Mouse (Mus musculus) MEL (cell line): ENCODE data around the gene Stt3b. TPM values are rescaled to one million over a fixed set of nuclear protein-coding genes. Genes with fewer than 3 reads are reported as not detected.

Experiments
- DNase-seq: peaks from one replicate; pipeline ENCODE4 v3.0.0; 2011; ENCODE audit warnings: low read depth, low spot score
- H3K27ac ChIP-seq: 2 replicates; pipeline ENCODE4 v1.5.1; 2012; ENCODE audit warnings: low read depth, mild to moderate bottlenecking, control low read depth, low read length, moderate library complexity; ENCODE audit not compliant: control insufficient read depth
- H3K27me3 ChIP-seq, 2 experiments: fragments of 150-350 bp in 1 of 2; sonication (generic) in 1 of 2; 2 replicates each; pipeline ENCODE4 v1.6.1; 2012; ENCODE audit warnings: low read length in 2 of 2, mild to moderate bottlenecking in 2 of 2, improper control_type of control experiment in 1 of 2, moderate library complexity in 1 of 2; ENCODE audit not compliant: insufficient read depth in 2 of 2, control insufficient read depth in 1 of 2
- H3K36me3 ChIP-seq, 2 experiments: 2 replicates each; pipeline ENCODE4 v1.6.1; 2012 to 2014; ENCODE audit warnings: low read length in 2 of 2, improper control_type of control experiment in 1 of 2, inconsistent platforms in 1 of 2, mild to moderate bottlenecking in 1 of 2; ENCODE audit not compliant: insufficient read depth in 2 of 2, control insufficient read depth in 1 of 2
- H3K4me1 ChIP-seq, 2 experiments: fragments of 150-350 bp in 1 of 2; sonication (generic) in 1 of 2; 2 replicates each; pipeline ENCODE4 v1.6.1; 2012; ENCODE audit warnings: low read length in 2 of 2, improper control_type of control experiment in 1 of 2, mild to moderate bottlenecking in 1 of 2; ENCODE audit not compliant: insufficient read depth in 2 of 2, control insufficient read depth in 1 of 2
- H3K4me3 ChIP-seq, 2 experiments: fragments of 150-350 bp in 1 of 2; sonication (generic) in 1 of 2; 2 replicates each; pipeline ENCODE4 v1.5.1; 2012; ENCODE audit warnings: low read depth in 2 of 2, low read length in 2 of 2, mild to moderate bottlenecking in 2 of 2, moderate library complexity in 2 of 2, control low read depth in 1 of 2, improper control_type of control experiment in 1 of 2; ENCODE audit not compliant: control insufficient read depth in 1 of 2, insufficient read depth in 1 of 2
- H3K79me2 ChIP-seq: 2 replicates; pipeline ENCODE4 v1.6.1; 2012; ENCODE audit warnings: mild to moderate bottlenecking, low read length, moderate library complexity; ENCODE audit not compliant: control insufficient read depth, poor library complexity, insufficient read depth
- H3K9ac ChIP-seq: 2 replicates; pipeline ENCODE4 v1.6.1; 2012; ENCODE audit warnings: low read depth, mild to moderate bottlenecking, control low read depth, low read length, moderate library complexity; ENCODE audit not compliant: control insufficient read depth, poor library complexity, severe bottlenecking
- H3K9me3 ChIP-seq: fragments of 150-350 bp; sonication (generic); replicated peaks from 2 replicates; pipeline ENCODE4 v1.6.1; 2012; ENCODE audit warnings: mild to moderate bottlenecking, low read length, improper control_type of control experiment, moderate library complexity; ENCODE audit not compliant: insufficient read depth
- BHLHE40 ChIP-seq: IDR thresholded peaks from 2 replicates; pipeline ENCODE4 v1.6.1; 2012; ENCODE audit warnings: low read depth, mild to moderate bottlenecking, inconsistent platforms, low read length, improper control_type of control experiment, borderline replicate concordance
- CHD1 ChIP-seq: IDR thresholded peaks from 2 replicates; pipeline ENCODE4 v1.6.1; 2012; ENCODE audit warnings: low read depth, mild to moderate bottlenecking, inconsistent platforms, low read length, improper control_type of control experiment
- ELF1 ChIP-seq: IDR thresholded peaks from 2 replicates; pipeline ENCODE4 v1.6.1; 2014; ENCODE audit warnings: low read depth, mild to moderate bottlenecking, inconsistent platforms, low read length, improper control_type of control experiment, moderate library complexity
- EP300 ChIP-seq, 2 experiments: IDR thresholded peaks; 2 replicates each; pipeline ENCODE4 v1.6.1; 2011; ENCODE audit warnings: improper control_type of control experiment in 2 of 2, low read length in 2 of 2, low read depth in 1 of 2, mild to moderate bottlenecking in 1 of 2
- ETS1 ChIP-seq: IDR thresholded peaks from 2 replicates; pipeline ENCODE4 v1.6.1; 2012; ENCODE audit warnings: low read depth, mild to moderate bottlenecking, inconsistent platforms, low read length, improper control_type of control experiment, moderate library complexity
- GABPA ChIP-seq: IDR thresholded peaks from 2 replicates; pipeline ENCODE4 v1.6.1; 2012; ENCODE audit warnings: low read depth, mild to moderate bottlenecking, inconsistent platforms, low read length, improper control_type of control experiment, moderate library complexity
- HCFC1 ChIP-seq: IDR thresholded peaks from 2 replicates; pipeline ENCODE4 v1.6.1; 2012; ENCODE audit warnings: low read depth, mild to moderate bottlenecking, inconsistent platforms, low read length, improper control_type of control experiment, moderate library complexity
- JUND ChIP-seq: IDR thresholded peaks from 2 replicates; pipeline ENCODE4 v1.6.1; 2011; ENCODE audit warnings: low read depth, mild to moderate bottlenecking, improper control_type of control experiment, low read length
- KAT2A ChIP-seq: conservative IDR thresholded peaks from 2 replicates; pipeline ENCODE4 v1.6.1; 2012; ENCODE audit warnings: low read depth, low read length, improper control_type of control experiment, inconsistent platforms
- MAX ChIP-seq: IDR thresholded peaks from 2 replicates; pipeline ENCODE4 v1.6.1; 2011; ENCODE audit warnings: low read length, improper control_type of control experiment
- MAZ ChIP-seq: IDR thresholded peaks from 2 replicates; pipeline ENCODE4 v1.6.1; 2012; ENCODE audit warnings: low read depth, mild to moderate bottlenecking, inconsistent platforms, low read length, improper control_type of control experiment
- MEF2A ChIP-seq: IDR thresholded peaks from 2 replicates; pipeline ENCODE4 v1.6.1; 2014; ENCODE audit warnings: low read depth, mild to moderate bottlenecking, inconsistent platforms, low read length, improper control_type of control experiment; ENCODE audit not compliant: poor library complexity, insufficient replicate concordance, severe bottlenecking; ENCODE audit errors: extremely low read depth
- MXI1 ChIP-seq: IDR thresholded peaks from 2 replicates; pipeline ENCODE4 v1.6.1; 2011; ENCODE audit warnings: mild to moderate bottlenecking, low read depth, low read length, improper control_type of control experiment
- MYB ChIP-seq: IDR thresholded peaks from 2 replicates; pipeline ENCODE4 v1.6.1; 2011; ENCODE audit warnings: mild to moderate bottlenecking, low read depth, low read length, improper control_type of control experiment
- MYC ChIP-seq: IDR thresholded peaks from 2 replicates; pipeline ENCODE4 v1.6.1; 2011; ENCODE audit warnings: low read depth, mild to moderate bottlenecking, low read length, improper control_type of control experiment, moderate library complexity
- NELFE ChIP-seq: IDR thresholded peaks from 2 replicates; pipeline ENCODE4 v1.6.1; 2011; ENCODE audit warnings: low read depth, low read length, improper control_type of control experiment
- NRF1 ChIP-seq: IDR thresholded peaks from 2 replicates; pipeline ENCODE4 v1.6.1; 2014; ENCODE audit warnings: low read depth, mild to moderate bottlenecking, inconsistent platforms, low read length, improper control_type of control experiment, moderate library complexity; ENCODE audit not compliant: poor library complexity, insufficient read depth, severe bottlenecking
- POLR2A ChIP-seq, 2 experiments: IDR thresholded peaks; 2 replicates each; pipeline ENCODE4 v1.6.1; 2011 to 2012; ENCODE audit warnings: low read length in 2 of 2, mild to moderate bottlenecking in 2 of 2, control low read depth in 1 of 2, improper control_type of control experiment in 1 of 2, low read depth in 1 of 2, moderate library complexity in 1 of 2; ENCODE audit not compliant: control insufficient read depth in 1 of 2, insufficient read depth in 1 of 2, poor library complexity in 1 of 2
- POLR2AphosphoS5 ChIP-seq: IDR thresholded peaks from 2 replicates; pipeline ENCODE4 v1.6.1; 2012; ENCODE audit warnings: low read depth, borderline replicate concordance, mild to moderate bottlenecking, inconsistent platforms, low read length, moderate library complexity, mixed read lengths
- RAD21 ChIP-seq: IDR thresholded peaks from 2 replicates; pipeline ENCODE4 v1.6.1; 2011; ENCODE audit warnings: mild to moderate bottlenecking, low read depth, low read length, improper control_type of control experiment
- RCOR1 ChIP-seq: IDR thresholded peaks from 2 replicates; pipeline ENCODE4 v1.6.1; 2012; ENCODE audit warnings: low read depth, mild to moderate bottlenecking, inconsistent platforms, low read length, improper control_type of control experiment
- TAL1 ChIP-seq: IDR thresholded peaks from 2 replicates; pipeline ENCODE4 v1.6.1; 2012; ENCODE audit warnings: mild to moderate bottlenecking, inconsistent platforms, low read length, moderate library complexity, mixed read lengths
- TCF12 ChIP-seq: IDR thresholded peaks from 2 replicates; pipeline ENCODE4 v1.6.1; 2014; ENCODE audit warnings: low read depth, mild to moderate bottlenecking, inconsistent platforms, low read length, improper control_type of control experiment, moderate library complexity
- UBTF ChIP-seq: IDR thresholded peaks from 2 replicates; pipeline ENCODE4 v1.6.1; 2012; ENCODE audit warnings: low read depth, mild to moderate bottlenecking, inconsistent platforms, low read length, improper control_type of control experiment, moderate library complexity, borderline replicate concordance; ENCODE audit not compliant: insufficient read depth
- USF1 ChIP-seq: IDR thresholded peaks from 2 replicates; pipeline ENCODE4 v1.6.1; 2014; ENCODE audit warnings: low read depth, mild to moderate bottlenecking, inconsistent platforms, low read length, improper control_type of control experiment, moderate library complexity
- ZC3H11A ChIP-seq: IDR thresholded peaks from 2 replicates; pipeline ENCODE4 v1.6.1; 2012; ENCODE audit warnings: low read depth, mild to moderate bottlenecking, inconsistent platforms, low read length, improper control_type of control experiment
- ZKSCAN1 ChIP-seq: IDR thresholded peaks from 2 replicates; pipeline ENCODE4 v1.6.1; 2012; ENCODE audit warnings: low read depth, mild to moderate bottlenecking, inconsistent platforms, low read length, improper control_type of control experiment, moderate library complexity
- polyA plus RNA-seq, 2 experiments: library from polyadenylated mRNA; stranded (reverse) in 1 of 2; unstranded in 1 of 2; fragments of >175 nt in 1 of 2; fragments of >200 nt in 1 of 2; gene quantifications; 2 replicates each; pipeline versions ENCODE4 v1.2.1 to v1.2.4; 2012; ENCODE audit warnings: low replicate concordance in 2 of 2, low read depth in 1 of 2; ENCODE audit not compliant: insufficient read length in 2 of 2, insufficient read depth in 1 of 2, missing spikeins in 1 of 2
- total RNA-seq: library from RNA; depleted of rRNA; stranded (reverse); fragments of 300-350 nt; gene quantifications from 2 replicates; pipeline ENCODE4 v1.2.3, GENCODE M21; 2012

Stt3b gene
- total and polyA plus RNA-seq, 3 experiments = 81.9 to 263 (median 97.6) TPM

GRCm38 (mm10) chr9:115356731-115357458, 46.7 kb upstream of the Stt3b start:
- H3K79me2 ChIP-seq = no peaks in the 10 kb centered on the region
- no peak overlapping the region for H3K9ac ChIP-seq
- H3K27ac ChIP-seq = no peak overlapping the region
- no peak for DNase-seq
- H3K9me3 ChIP-seq = no peaks in the 10 kb centered on the region
- H3K4me3 ChIP-seq = no peak overlapping the region
- H3K36me3 ChIP-seq = no peaks in the 10 kb centered on the region
- no peaks in the 10 kb centered on the region for H3K27me3 ChIP-seq
- TF ChIP-seq JUND (no peak), TCF12 (no peak), NRF1 (no peak), TAL1 (no peak), KAT2A (no peak), RCOR1 (no peak), MEF2A (no peak), GABPA (no peak), EP300 (IDR thresholded peaks at IDR 0.05; ENCODE audit: low read depth in 1 of 2, low read length in 2 of 2) (no peak), MYB (no peak), MXI1 (no peak), MYC (no peak), HCFC1 (no peak), ELF1 (no peak), RAD21 (no peak), POLR2A (IDR thresholded peaks at IDR 0.05; ENCODE audit: control insufficient read depth in 1 of 2, insufficient read depth in 1 of 2, low read depth in 1 of 2, low read length in 2 of 2, poor library complexity in 1 of 2) (no peak), ZKSCAN1 (no peak), BHLHE40 (no peak)
- H3K4me1 ChIP-seq = no peaks in the 10 kb centered on the region

DNA sequence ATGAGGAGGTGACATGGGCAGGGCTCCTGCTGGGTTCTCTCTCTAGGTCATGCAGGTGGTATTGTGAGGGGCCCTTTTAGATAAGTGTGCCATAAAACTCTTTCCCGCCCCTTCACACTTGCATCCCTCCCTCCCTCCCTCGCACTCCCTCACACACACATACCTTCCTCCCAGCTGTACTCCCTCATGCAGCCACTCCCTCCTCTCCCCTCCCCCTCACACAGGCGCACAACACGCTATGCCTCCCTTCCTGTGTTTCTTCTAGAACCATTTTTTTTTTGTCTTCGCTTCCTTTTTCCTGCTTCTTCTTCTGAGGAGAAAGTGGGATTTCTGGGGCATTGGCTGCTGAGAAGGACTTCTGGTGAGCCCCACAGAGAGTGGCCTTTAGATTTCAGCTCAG, 45.8 kb upstream of the Stt3b start:
- DNase-seq = no peak
- no peaks in the 10 kb centered on the region for H3K36me3 ChIP-seq
- no peak overlapping the region for H3K27ac ChIP-seq
- H3K79me2 ChIP-seq = no peaks in the 10 kb centered on the region
- H3K4me1 ChIP-seq = no peaks in the 10 kb centered on the region
- no peak overlapping the region for H3K9ac ChIP-seq
- TF ChIP-seq CHD1 (no peak), MYB (no peak), ETS1 (no peak), TCF12 (no peak), ZC3H11A (no peak), POLR2AphosphoS5 (no peak), MAZ (no peak), EP300 (IDR thresholded peaks at IDR 0.05; ENCODE audit: low read depth in 1 of 2, low read length in 2 of 2) (no peak), RAD21 (no peak), MYC (no peak), MEF2A (no peak), NELFE (no peak), MAX (no peak), UBTF (no peak), NRF1 (no peak), ZKSCAN1 (no peak), USF1 (no peak)
- no peaks in the 10 kb centered on the region for H3K9me3 ChIP-seq
- H3K27me3 ChIP-seq = no peaks in the 10 kb centered on the region
- no peak overlapping the region for H3K4me3 ChIP-seq
